Mouse (Mus musculus) mouse trophoblast stem cell (cell line): ENCODE data around the gene Slc38a3.

Source experiments
- in situ Hi-C, 2 experiments: fragments of 300-500 bp; cut with MseI, MboI; formaldehyde crosslinking; loops; 2 replicates in 1 of 2; 3 replicates in 1 of 2; pipeline ENCODE4 v1.15.1; 2025

The Slc38a3 gene

GRCm38 (mm10) chr9:107640257-107640772 lies 29.0 kb downstream of the Slc38a3 start:
- in situ Hi-C loops = loop anchor here in 1 of 2 experiments (5.0 kb wide), 1 partner anchor 37 kb away; the partner anchor contains the start of gene Gnat1

GRCm38 (mm10) chr9:107637070-107637469 lies 32.3 kb downstream of the Slc38a3 start:
- in situ Hi-C loops = no loop called here

- in situ Hi-C loops = no loop called here
Measured at GRCm38 (mm10) chr9:107635279-107636028, 33.9 kb downstream of the Slc38a3 start, which contains the start of gene Gnai2. Gene Gnai2 (minus strand): TSS chr9:107635367.

- in situ Hi-C loops = no loop called here
Measured at GRCm38 (mm10) chr9:107634406-107635278, 34.7 kb downstream of the Slc38a3 start.

GRCm38 (mm10) chr9:107633661-107634405 lies 35.5 kb downstream of the Slc38a3 start:
- in situ Hi-C loops = no loop called here

GRCm38 (mm10) chr9:107633091-107633660 lies 36.2 kb downstream of the Slc38a3 start:
- in situ Hi-C loops = no loop called here

- in situ Hi-C loops = no loop called here
Measured at GRCm38 (mm10) chr9:107632478-107632877, 36.9 kb downstream of the Slc38a3 start.

GRCm38 (mm10) chr9:107631861-107632260 lies 37.5 kb downstream of the Slc38a3 start:
- in situ Hi-C loops = no loop called here

- in situ Hi-C loops = no loop called here
Measured at GRCm38 (mm10) chr9:107631311-107631826, 38.0 kb downstream of the Slc38a3 start.

- in situ Hi-C loops = no loop called here
Measured at GRCm38 (mm10) chr9:107630576-107630975, 38.8 kb downstream of the Slc38a3 start.

- in situ Hi-C loops = no loop called here
Measured at GRCm38 (mm10) chr9:107629901-107630425, 39.4 kb downstream of the Slc38a3 start.

- in situ Hi-C loops = no loop called here
Measured at GRCm38 (mm10) chr9:107629411-107629730, 40.0 kb downstream of the Slc38a3 start.

GRCm38 (mm10) chr9:107628721-107629410 lies 40.5 kb downstream of the Slc38a3 start:
- in situ Hi-C loops = no loop called here

- in situ Hi-C loops = no loop called here
Measured at GRCm38 (mm10) chr9:107627387-107628255, 41.7 kb downstream of the Slc38a3 start.

- in situ Hi-C loops = no loop called here
Measured at GRCm38 (mm10) chr9:107626844-107627277, 42.5 kb downstream of the Slc38a3 start.

GRCm38 (mm10) chr9:107626158-107626843 lies 43.0 kb downstream of the Slc38a3 start:
- in situ Hi-C loops = no loop called here

GRCm38 (mm10) chr9:107625351-107626128 lies 43.8 kb downstream of the Slc38a3 start:
- in situ Hi-C loops = no loop called here

- in situ Hi-C loops = no loop called here
Measured at GRCm38 (mm10) chr9:107624951-107625350, 44.4 kb downstream of the Slc38a3 start.
